Mouse (Mus musculus) megakaryocyte-erythroid progenitor cell, adult 5-6 weeks (primary cell): Measurements from ENCODE around the gene Olfr1555-ps1. TPM values are rescaled to one million over a fixed set of nuclear protein-coding genes. Genes with fewer than 3 reads are reported as not detected.
"Not testable (repeated sequence)": the region's sequence is repeated elsewhere in the genome, so short reads cannot be mapped to it uniquely, and the experiment has no call there.

ENCODE experiments used
- ATAC-seq: replicated peaks from 2 replicates; pipeline ENCODE4 v1.8.0; 2016; ENCODE audit warnings: mild to moderate bottlenecking, inconsistent platforms; ENCODE audit not compliant: severe bottlenecking, poor library complexity, low FRiP score, low TSS enrichment
- total RNA-seq, 2 experiments: library from RNA; stranded (forward) in 1 of 2; stranded (reverse) in 1 of 2; fragments of 200-1000, 215-1000 nt in 1 of 2; fragments of >200 nt in 1 of 2; fragmentation: Nextera tagmentation in 1 of 2; gene quantifications; 2 replicates each; pipeline ENCODE4 v1.2.3; 2014 to 2017

The Olfr1555-ps1 gene
- total RNA-seq (2014; fragmentation: Nextera tagmentation) (not detected in 2 replicates), total RNA-seq (2017) (not detected in 2 replicates)

DNA sequence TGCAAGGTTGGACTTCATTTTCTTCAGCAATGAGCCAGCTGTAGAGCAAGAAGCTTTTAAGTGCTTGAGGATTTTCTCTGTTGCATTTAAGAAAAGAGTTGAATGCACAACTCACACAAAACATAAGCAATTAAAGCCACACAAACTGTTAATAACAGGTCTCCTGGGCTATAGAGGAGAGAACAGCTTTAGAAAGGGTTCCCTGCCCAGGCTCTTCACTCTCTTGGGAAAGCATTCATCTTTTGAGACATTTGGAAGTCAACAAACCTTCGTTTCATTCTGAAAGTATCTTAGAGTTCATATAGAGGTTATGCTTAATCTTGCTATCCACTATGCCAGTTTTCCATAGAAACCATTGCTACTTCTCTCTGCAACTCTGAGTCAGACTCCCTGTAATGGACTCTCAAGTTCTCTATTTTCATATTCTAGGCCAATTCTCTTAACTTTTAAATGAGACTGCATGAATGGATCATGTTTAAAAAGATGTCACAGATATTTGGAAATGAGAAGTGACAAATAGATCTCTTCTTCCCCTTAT lies at the start of gene Olfr1555-ps1:
Olfr1555-ps1 (minus strand) TSS at position 51 of the 538 bp plus-strand sequence.
- not testable (repeated sequence) for ATAC-seq

DNA sequence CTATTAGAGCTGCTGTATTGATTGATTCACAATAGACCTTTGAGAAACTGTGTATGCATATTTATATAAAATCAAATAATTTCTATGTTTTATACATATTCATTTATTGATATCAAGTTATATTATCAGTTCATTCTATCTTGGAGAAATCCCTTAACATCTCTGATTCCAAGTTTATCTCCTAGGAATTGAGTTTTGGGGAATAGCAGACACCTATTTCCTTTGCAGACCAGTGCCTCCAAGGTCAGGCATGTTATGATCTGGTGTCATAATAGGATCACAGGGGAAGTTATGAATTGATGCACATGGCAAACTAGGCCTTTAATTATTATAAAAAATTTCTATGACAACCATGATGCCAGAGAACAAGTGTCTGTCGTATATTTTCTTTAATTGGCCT lies 30.4 kb upstream of the Olfr1555-ps1 start, which contains the start of gene Olfr1431:
Olfr1431 (plus strand) TSS at position 301 of the 400 bp plus-strand sequence.
- no peak for ATAC-seq

DNA sequence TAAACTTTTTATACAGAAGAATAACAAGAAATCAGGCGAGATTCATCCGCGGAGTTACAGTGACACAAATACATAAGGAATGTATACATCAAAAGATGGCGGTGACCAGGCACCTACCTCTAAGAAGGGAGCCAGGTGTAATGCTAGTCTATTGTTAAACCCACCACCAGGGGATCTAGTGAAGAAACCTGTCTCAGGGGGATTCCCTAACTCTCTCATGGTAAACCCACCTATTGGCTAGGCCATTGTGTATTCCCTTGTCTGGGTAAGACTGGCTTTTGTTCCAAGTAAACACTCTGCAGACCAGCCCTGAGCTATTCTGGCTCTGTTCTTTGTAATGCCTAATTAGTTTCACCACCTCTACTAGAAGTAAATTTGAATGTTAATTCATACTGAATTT lies 29.2 kb upstream of the Olfr1555-ps1 start:
- ATAC-seq, result not testable (repeated sequence)

DNA sequence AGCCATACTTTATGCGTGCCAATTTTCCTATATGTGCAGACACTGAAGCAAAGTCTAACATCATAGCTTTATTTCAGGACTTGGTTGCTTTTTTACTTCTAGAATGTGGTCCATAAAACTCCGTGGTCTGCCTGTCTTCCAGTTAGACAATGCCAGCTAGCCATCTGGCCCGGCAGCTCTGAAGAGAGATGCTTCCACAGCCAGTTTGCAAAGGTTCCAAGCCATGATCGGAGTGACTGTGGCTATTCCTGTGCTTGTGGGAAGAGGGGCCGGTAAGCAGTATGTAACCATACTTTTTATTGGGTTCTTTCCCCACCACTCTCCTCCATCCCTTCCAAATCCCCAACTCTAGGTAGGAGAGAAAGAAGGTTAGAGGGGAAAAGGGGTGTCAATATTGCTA lies 5.5 kb upstream of the Olfr1555-ps1 start:
- ATAC-seq, result not testable (repeated sequence)

DNA sequence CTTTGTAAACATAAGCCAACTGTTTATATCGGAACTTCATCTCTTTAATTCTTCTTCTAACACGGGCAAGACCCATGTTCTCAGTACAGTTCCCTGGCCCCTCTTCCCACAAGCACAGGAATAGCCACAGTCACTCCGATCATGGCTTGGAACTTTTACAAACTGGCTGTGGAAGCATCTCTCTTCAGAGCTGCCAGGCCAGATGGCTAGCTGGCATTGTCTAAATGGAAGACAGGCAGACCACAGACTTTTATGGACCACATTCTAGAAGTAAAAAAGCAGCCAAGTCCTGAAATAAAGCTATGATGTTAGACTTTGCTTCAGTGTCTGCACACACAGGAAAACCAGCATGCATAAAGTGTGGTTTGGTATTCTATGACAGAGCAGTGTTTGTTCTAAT lies 24.5 kb downstream of the Olfr1555-ps1 start:
- no peak for ATAC-seq

DNA sequence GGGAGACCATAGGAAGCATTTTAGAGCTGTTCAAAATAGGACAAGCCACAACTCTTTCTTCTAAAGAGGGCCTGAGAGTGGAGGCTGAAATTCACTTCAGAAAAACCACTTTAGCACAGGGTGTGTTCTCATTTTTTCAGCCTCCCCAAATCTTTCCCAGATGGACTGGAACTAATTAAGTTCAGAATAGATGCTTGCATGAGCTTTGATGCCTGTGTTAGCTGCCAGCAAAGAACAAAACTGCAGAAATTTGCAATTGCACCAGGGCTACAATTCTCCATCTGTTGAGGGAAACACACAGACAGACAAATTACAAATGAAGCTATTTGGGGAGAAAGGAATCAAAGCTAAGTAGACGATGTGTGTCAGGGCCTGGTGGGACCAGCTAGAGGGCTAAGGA lies 26.6 kb downstream of the Olfr1555-ps1 start:
- ATAC-seq, result no peak

DNA sequence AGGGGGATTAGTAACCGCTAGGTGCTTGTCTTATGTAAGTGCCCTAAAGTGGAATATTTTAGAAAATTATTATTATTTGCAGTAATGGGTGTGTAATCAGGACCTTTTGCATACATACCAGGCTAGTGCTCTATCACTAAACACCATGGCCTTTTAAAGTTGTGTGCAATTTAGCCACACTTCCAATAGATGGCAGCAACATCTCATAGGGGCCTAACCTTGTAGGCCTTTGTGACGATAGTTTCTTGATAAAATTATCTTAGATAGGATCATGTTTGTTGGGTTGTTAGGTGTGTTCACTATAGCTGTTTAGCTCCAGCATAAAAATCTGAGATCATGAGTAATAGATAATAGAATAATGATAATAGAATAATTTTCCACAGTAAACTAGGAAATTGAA lies 35.6 kb downstream of the Olfr1555-ps1 start:
- 0 out of 2 replicates have a peak, but pooled peaks have one; percentile 41 for ATAC-seq

DNA sequence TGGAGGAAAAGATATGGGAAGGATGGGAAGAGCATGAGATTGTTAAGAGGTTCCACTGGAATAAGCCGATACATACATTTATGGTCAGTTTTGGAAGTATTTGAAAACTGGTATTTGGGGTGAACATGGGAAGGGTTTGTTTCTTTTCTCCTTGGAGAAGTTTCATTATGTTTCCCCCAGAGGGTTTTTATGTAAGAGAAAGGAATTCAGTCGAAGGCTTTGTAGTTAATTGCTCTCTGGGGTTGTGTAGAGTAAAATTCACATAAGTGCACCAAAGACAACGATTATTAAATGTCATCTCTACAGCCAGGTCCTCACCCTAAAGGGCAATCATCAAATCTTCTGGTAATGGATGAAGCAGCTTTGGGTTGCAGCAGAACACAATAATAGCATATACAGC lies 46.8 kb downstream of the Olfr1555-ps1 start, which contains the start of gene Olfr76:
Olfr76 (minus strand) TSS at position 101 of the 400 bp plus-strand sequence.
- no peak for ATAC-seq

DNA sequence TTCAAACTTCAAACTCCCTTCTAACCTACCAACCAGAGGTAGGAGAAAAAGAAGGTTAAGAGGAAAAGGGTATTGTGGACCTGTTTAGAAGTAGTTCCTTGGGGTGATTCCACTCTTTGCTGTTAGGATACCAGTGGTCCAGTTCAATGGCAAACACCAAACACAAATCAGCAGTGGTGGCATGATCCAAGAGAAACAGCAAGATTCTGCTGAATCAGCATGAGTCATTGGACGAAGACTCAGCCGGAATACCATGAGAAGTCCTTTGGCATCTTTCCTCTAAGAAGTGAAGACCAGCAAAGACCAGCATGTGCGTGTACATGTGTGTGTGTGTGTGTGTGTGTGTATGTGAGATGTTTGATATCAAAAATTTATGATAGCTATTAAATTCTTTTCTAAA lies 53.4 kb downstream of the Olfr1555-ps1 start:
- no peak for ATAC-seq

DNA sequence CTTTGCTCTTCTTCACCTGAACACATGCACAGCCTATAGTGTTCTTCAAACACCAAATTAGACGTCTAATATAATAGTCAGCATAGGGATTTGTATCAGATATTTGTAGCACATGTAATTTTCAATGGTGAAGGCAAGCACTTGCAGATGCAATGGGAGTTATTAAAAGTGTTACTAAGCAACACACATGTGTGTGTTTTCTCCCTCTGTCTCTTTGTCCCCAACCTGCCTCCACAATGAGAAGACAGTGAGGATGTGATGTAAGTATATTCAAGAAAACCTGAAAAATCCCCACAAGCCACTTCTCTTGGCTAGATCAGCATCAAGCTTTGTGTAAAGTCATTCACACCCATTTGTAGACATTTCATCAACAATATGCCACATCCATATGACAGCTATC lies 54.1 kb downstream of the Olfr1555-ps1 start, which contains the start of gene Olfr1428:
Olfr1428 (minus strand) TSS at position 101 of the 400 bp plus-strand sequence.
- no peak for ATAC-seq

Other genes starting within 250 kb of the Olfr1555-ps1 start
- 39.5 and 39.9 TPM in 2 replicates for gene Osbp, start 204.2 kb downstream of the Olfr1555-ps1 start, total RNA-seq (2014; fragmentation: Nextera tagmentation)
- gene Osbp, start 204.2 kb downstream of the Olfr1555-ps1 start, total RNA-seq (2017), result 28.8 and 29.0 TPM in 2 replicates
- not detected in 2 replicates for gene Olfr1423, start 128.8 kb downstream of the Olfr1555-ps1 start, total RNA-seq (2014; fragmentation: Nextera tagmentation)
- gene Olfr1423, start 128.8 kb downstream of the Olfr1555-ps1 start, total RNA-seq (2017), result not detected in 2 replicates
- not detected in 2 replicates for gene Olfr1424, start 107.4 kb downstream of the Olfr1555-ps1 start, total RNA-seq (2014; fragmentation: Nextera tagmentation)
- not detected in 2 replicates for gene Olfr1424, start 107.4 kb downstream of the Olfr1555-ps1 start, total RNA-seq (2017)
- gene Olfr1425, start 92.4 kb downstream of the Olfr1555-ps1 start, total RNA-seq (2014; fragmentation: Nextera tagmentation), result not detected in 2 replicates
- not detected in 2 replicates for gene Olfr1425, start 92.4 kb downstream of the Olfr1555-ps1 start, total RNA-seq (2017)
- not detected in 2 replicates for gene Olfr1426, start 78.1 kb downstream of the Olfr1555-ps1 start, total RNA-seq (2014; fragmentation: Nextera tagmentation)
- gene Olfr1426, start 78.1 kb downstream of the Olfr1555-ps1 start, total RNA-seq (2017), result not detected in 2 replicates
- not detected in 2 replicates for gene Olfr1427, start 66.8 kb downstream of the Olfr1555-ps1 start, total RNA-seq (2014; fragmentation: Nextera tagmentation)
- not detected in 2 replicates for gene Olfr1427, start 66.8 kb downstream of the Olfr1555-ps1 start, total RNA-seq (2017)
- gene Olfr1428, start 54.2 kb downstream of the Olfr1555-ps1 start, total RNA-seq (2014; fragmentation: Nextera tagmentation), result not detected in 2 replicates
- not detected in 2 replicates for gene Olfr1428, start 54.2 kb downstream of the Olfr1555-ps1 start, total RNA-seq (2017)
- not detected in 2 replicates for gene Olfr76, start 46.9 kb downstream of the Olfr1555-ps1 start, total RNA-seq (2014; fragmentation: Nextera tagmentation)
- gene Olfr76, start 46.9 kb downstream of the Olfr1555-ps1 start, total RNA-seq (2017), result not detected in 2 replicates
- not detected in 2 replicates for gene Olfr1431, start 30.5 kb upstream of the Olfr1555-ps1 start, total RNA-seq (2014; fragmentation: Nextera tagmentation)
- not detected in 2 replicates for gene Olfr1431, start 30.5 kb upstream of the Olfr1555-ps1 start, total RNA-seq (2017)
- not detected in 2 replicates for gene Olfr1432, start 62.5 kb upstream of the Olfr1555-ps1 start, total RNA-seq (2014; fragmentation: Nextera tagmentation)
- not detected in 2 replicates for gene Olfr1432, start 62.5 kb upstream of the Olfr1555-ps1 start, total RNA-seq (2017)
- gene Olfr262, start 71.5 kb upstream of the Olfr1555-ps1 start, total RNA-seq (2014; fragmentation: Nextera tagmentation), result not detected in 2 replicates
- gene Olfr262, start 71.5 kb upstream of the Olfr1555-ps1 start, total RNA-seq (2017), result not detected in 2 replicates
- gene Olfr235, start 90.9 kb upstream of the Olfr1555-ps1 start, total RNA-seq (2014; fragmentation: Nextera tagmentation), result not detected in 2 replicates
- not detected in 2 replicates for gene Olfr235, start 90.9 kb upstream of the Olfr1555-ps1 start, total RNA-seq (2017)
- gene Olfr1434, start 109.7 kb upstream of the Olfr1555-ps1 start, total RNA-seq (2014; fragmentation: Nextera tagmentation), result not detected in 2 replicates
- not detected in 2 replicates for gene Olfr1434, start 109.7 kb upstream of the Olfr1555-ps1 start, total RNA-seq (2017)
- gene Olfr1436, start 129.0 kb upstream of the Olfr1555-ps1 start, total RNA-seq (2014; fragmentation: Nextera tagmentation), result not detected in 2 replicates
- gene Olfr1436, start 129.0 kb upstream of the Olfr1555-ps1 start, total RNA-seq (2017), result not detected in 2 replicates
- gene Olfr1437, start 155.0 kb upstream of the Olfr1555-ps1 start, total RNA-seq (2014; fragmentation: Nextera tagmentation), result not detected in 2 replicates
- gene Olfr1437, start 155.0 kb upstream of the Olfr1555-ps1 start, total RNA-seq (2017), result not detected in 2 replicates
- gene Olfr1438-ps1, start 165.8 kb upstream of the Olfr1555-ps1 start, total RNA-seq (2014; fragmentation: Nextera tagmentation), result not detected in 2 replicates
- not detected in 2 replicates for gene Olfr1438-ps1, start 165.8 kb upstream of the Olfr1555-ps1 start, total RNA-seq (2017)
- gene Olfr1440, start 217.2 kb upstream of the Olfr1555-ps1 start, total RNA-seq (2014; fragmentation: Nextera tagmentation), result not detected in 2 replicates
- not detected in 2 replicates for gene Olfr1440, start 217.2 kb upstream of the Olfr1555-ps1 start, total RNA-seq (2017)
- gene Olfr1441, start 247.3 kb upstream of the Olfr1555-ps1 start, total RNA-seq (2014; fragmentation: Nextera tagmentation), result not detected in 2 replicates
- not detected in 2 replicates for gene Olfr1441, start 247.3 kb upstream of the Olfr1555-ps1 start, total RNA-seq (2017)